Mouse (Mus musculus) heart, postnatal 0 days (tissue): ENCODE measurements around the gene Gtf2ird1. TPM values are rescaled to one million over a fixed set of nuclear protein-coding genes. Genes with fewer than 3 reads are reported as not detected.

Source experiments
- ATAC-seq: fragments of 200-750 bp; cut with Nextera tagmentation; 2 replicates; pipeline ENCODE4 v1.8.0; 2017; ENCODE audit warnings: low read depth, moderate number of reproducible peaks, moderate library complexity; ENCODE audit not compliant: insufficient read depth
- DNase-seq: peaks from one replicate; pipeline ENCODE4 v3.0.0-alpha.2; 2016; ENCODE audit warnings: low spot score
- H3K27ac ChIP-seq: fragments of 300-500 bp; sonication (generic); 2 replicates; pipeline ENCODE4 v1.5.1; 2014; ENCODE audit warnings: low read depth, mild to moderate bottlenecking
- H3K27me3 ChIP-seq: fragments of 300-500 bp; sonication (generic); 2 replicates; pipeline ENCODE4 v1.6.1; 2014; ENCODE audit warnings: low read length, mixed read lengths; ENCODE audit not compliant: control insufficient read depth, insufficient read depth
- H3K36me3 ChIP-seq: fragments of 300-500 bp; sonication (generic); replicated peaks from 2 replicates; pipeline ENCODE4 v1.6.1; 2014; ENCODE audit warnings: low read length, mixed read lengths; ENCODE audit not compliant: control insufficient read depth, insufficient read depth
- H3K4me1 ChIP-seq: fragments of 300-500 bp; sonication (generic); 2 replicates; pipeline ENCODE4 v1.6.1; 2014; ENCODE audit warnings: antibody characterized with exemption; ENCODE audit not compliant: control insufficient read depth, insufficient read depth
- H3K4me2 ChIP-seq: fragments of 300-500 bp; sonication (generic); 2 replicates; pipeline ENCODE4 v1.6.1; 2014; ENCODE audit warnings: low read depth, mild to moderate bottlenecking, low read length, moderate library complexity
- H3K4me3 ChIP-seq: fragments of 300-500 bp; sonication (generic); 2 replicates; pipeline ENCODE4 v1.5.1; 2014; ENCODE audit warnings: low read depth, low read length
- H3K9ac ChIP-seq: fragments of 300-500 bp; sonication (generic); replicated peaks from 2 replicates; pipeline ENCODE4 v1.6.1; 2014; ENCODE audit warnings: low read depth, low read length, mixed read lengths
- H3K9me3 ChIP-seq: fragments of 300-500 bp; sonication (generic); replicated peaks from 2 replicates; pipeline ENCODE4 v1.6.1; 2016; ENCODE audit warnings: low read length; ENCODE audit not compliant: control insufficient read depth
- CTCF ChIP-seq: IDR thresholded peaks from 2 replicates; pipeline ENCODE4 v1.5.1; 2016; ENCODE audit warnings: antibody characterized with exemption, control low read depth, low read depth
- EP300 ChIP-seq: IDR thresholded peaks from 2 replicates; pipeline ENCODE4 v1.6.1; 2016; ENCODE audit warnings: antibody characterized with exemption, low read depth
- WGBS: fragments of 180-500 bp; shearing (Covaris S2); extraction: QIAGEN DNeasy Blood & Tissue Kit; methylation state at CpG from one replicate; pipeline ENCODE4 v1.1.7; 2014; 5-methylcytosine and 5-hydroxymethylcytosine counted together
- microRNA-seq: library from miRNA; unstranded; fragments of <30 nt; microRNA quantifications from one replicate; pipeline ENCODE4, GENCODE M21; 2016
- polyA plus RNA-seq: library from polyadenylated mRNA; unstranded; fragments of >200 nt; fragmentation: Nextera tagmentation; extraction: Ambion mirVana; gene quantifications from 2 replicates; pipeline ENCODE4 v1.2.1, GENCODE M21; 2015
- total RNA-seq: library from RNA; depleted of rRNA; stranded (reverse); fragments of >200 nt; gene quantifications from 2 replicates; pipeline ENCODE4 v1.2.3, GENCODE M21; 2014; ENCODE audit warnings: low replicate concordance; rRNA removed

Gtf2ird1 gene
- total and polyA plus RNA-seq, 2 experiments from 2014 or later = 27.7 to 28.8 TPM

- WGBS = 69% methylated on average over 6 of the region's 6 CpGs
- H3K9ac ChIP-seq = 0 out of 2 replicates have a peak overlapping the region, but pooled peaks have one; percentile 97
- H3K27ac ChIP-seq = peak overlapping the region; percentile 100
- H3K27me3 ChIP-seq = no peaks in the 10 kb centered on the region
- peaks cover 4% of the 10 kb centered on the region; the same call in 1 of the 2 replicates for H3K4me1 ChIP-seq
- peaks cover 25% of the 10 kb centered on the region for H3K36me3 ChIP-seq
- no peak overlapping the region; the same call in 1 of the 2 replicates for H3K4me3 ChIP-seq
- TF ChIP-seq CTCF = no peak
- TF ChIP-seq EP300 = no peak
- DNase-seq (no peak), ATAC-seq (no peak)
- H3K9me3 ChIP-seq = no peaks in the 10 kb centered on the region
- H3K4me2 ChIP-seq = peak overlapping the region; percentile 71
These were observed 144.6 kb downstream of the Gtf2ird1 start for GRCm38 (mm10) chr5:134311894-134312411.

GRCm38 (mm10) chr5:134310201-134310600 lies 146.3 kb downstream of the Gtf2ird1 start:
- H3K4me3 ChIP-seq = no peak overlapping the region
- H3K9ac ChIP-seq = no peak overlapping the region
- no peak overlapping the region for H3K4me2 ChIP-seq
- no peak overlapping the region for H3K27ac ChIP-seq
- no peak for TF ChIP-seq CTCF
- TF ChIP-seq EP300 = no peak
- no peaks in the 10 kb centered on the region for H3K9me3 ChIP-seq
- H3K4me1 ChIP-seq = no peaks in the 10 kb centered on the region
- peaks cover 34% of the 10 kb centered on the region for H3K36me3 ChIP-seq
- DNase-seq = no peak
- H3K27me3 ChIP-seq = no peaks in the 10 kb centered on the region
- 94% methylated on average over 9 of the region's 9 CpGs for WGBS
- ATAC-seq = no peak

- Histone ChIP-seq H3K27ac (no peak overlapping the region), H3K9me3 (no peaks in the 10 kb centered on the region), H3K4me3 (no peak overlapping the region), H3K4me1 (no peaks in the 10 kb centered on the region), H3K27me3 (no peaks in the 10 kb centered on the region), H3K9ac (no peak overlapping the region), H3K4me2 (no peak overlapping the region), H3K36me3 (peaks cover 40% of the 10 kb centered on the region)
- no peak for ATAC-seq
- no peak for DNase-seq
- no peak for TF ChIP-seq CTCF
- no peak for TF ChIP-seq EP300
- WGBS = 96% methylated on average over 1 of the region's 1 CpGs
These were observed 147.2 kb downstream of the Gtf2ird1 start for GRCm38 (mm10) chr5:134309345-134309744.

Small RNA genes within 50 kb of the gene (microRNA-seq; reads per million reads assigned to microRNA genes)
- gene Gm26340 (not detected), gene Mir3965 (not detected)

Other genes with a start within 250 kb of the Gtf2ird1 start
- 0.70 and 3.1 TPM in 2 replicates for gene Ncf1, start 227.1 kb downstream of the Gtf2ird1 start, total RNA-seq
- gene Ncf1, start 227.1 kb downstream of the Gtf2ird1 start, polyA plus RNA-seq = 1.7 and 1.8 TPM in 2 replicates
- 84.8 and 97.1 TPM in 2 replicates for gene Gtf2i, start 142.0 kb downstream of the Gtf2ird1 start, total RNA-seq
- gene Gtf2i, start 142.0 kb downstream of the Gtf2ird1 start, polyA plus RNA-seq = 81.9 and 82.3 TPM in 2 replicates
- 11.3 and 14.0 TPM in 2 replicates for gene Clip2, start 95.7 kb upstream of the Gtf2ird1 start, total RNA-seq
- 0.86 and 0.87 TPM in 2 replicates for gene Clip2, start 95.7 kb upstream of the Gtf2ird1 start, polyA plus RNA-seq
- gene Syna, start 103.5 kb upstream of the Gtf2ird1 start, total RNA-seq = not detected in 2 replicates
- not detected in 2 replicates for gene Syna, start 103.5 kb upstream of the Gtf2ird1 start, polyA plus RNA-seq
- gene Rfc2, start 124.7 kb upstream of the Gtf2ird1 start, total RNA-seq = 53.1 and 64.6 TPM in 2 replicates
- 92.1 and 99.5 TPM in 2 replicates for gene Rfc2, start 124.7 kb upstream of the Gtf2ird1 start, polyA plus RNA-seq
- gene Lat2, start 158.3 kb upstream of the Gtf2ird1 start, total RNA-seq = 0.97 and 10.7 TPM in 2 replicates
- gene Lat2, start 158.3 kb upstream of the Gtf2ird1 start, polyA plus RNA-seq = 1.9 and 2.8 TPM in 2 replicates
- gene Eif4h, start 182.8 kb upstream of the Gtf2ird1 start, total RNA-seq = 430 and 516 TPM in 2 replicates
- 230 and 241 TPM in 2 replicates for gene Eif4h, start 182.8 kb upstream of the Gtf2ird1 start, polyA plus RNA-seq
- gene Limk1, start 231.9 kb upstream of the Gtf2ird1 start, total RNA-seq = 6.9 and 12.1 TPM in 2 replicates
- gene Limk1, start 231.9 kb upstream of the Gtf2ird1 start, polyA plus RNA-seq = 2.4 TPM in 2 replicates